Mouse (Mus musculus): Measurements from ENCODE around the gene Sapcd1.

- no peak for TF ChIP-seq CTCF (conservative IDR thresholded peaks at IDR 0.05; ENCODE audit: low read length)
- TF ChIP-seq NANOG (IDR thresholded peaks at IDR 0.05; ENCODE audit: borderline replicate concordance, low read length) = no peak
- no peak for TF ChIP-seq POU5F1 (IDR thresholded peaks at IDR 0.05; ENCODE audit: borderline replicate concordance, low read length)
Measured at GRCm38 (mm10) chr17:35028315-35028714, 499 bp upstream of the Sapcd1 start.

All from E14TG2a.4 (cell line).